Mouse (Mus musculus): Measurements from ENCODE around the gene Sell. TPM values are rescaled to one million over a fixed set of nuclear protein-coding genes. Genes with fewer than 3 reads are reported as not detected.
"Not testable (repeated sequence)": the region's sequence is repeated elsewhere in the genome, so short reads cannot be mapped to it uniquely, and the experiment has no call there.

The Sell gene
- polyA plus RNA-seq (2011; ENCODE audit: insufficient read length, low read depth, missing spikeins): not detected in 2 replicates

- Histone ChIP-seq H3K4me3 (ENCODE audit: insufficient read depth, low read length) (no peak within 1 kb of the TSS), H3K4me1 (ENCODE audit: control insufficient read depth, insufficient read depth, low read length) (no peaks in the 10 kb centered on the region), H3K27ac (ENCODE audit: insufficient read depth, low read length) (no peak within 1 kb of the TSS)
- TF ChIP-seq POLR2A (IDR thresholded peaks at IDR 0.05; ENCODE audit: low read depth, low read length) (no peak), CTCF (IDR thresholded peaks at IDR 0.05; ENCODE audit: borderline replicate concordance, insufficient read depth, low read length) (no peak)
These were observed at the start of gene Sell for GRCm38 (mm10) chr1:164061925-164062324. Gene Sell, plus strand, starts transcription at chr1:164061982.

GRCm38 (mm10) chr1:164014616-164015015 is 47.2 kb upstream of the Sell start:
- TF ChIP-seq CTCF (IDR thresholded peaks at IDR 0.05; ENCODE audit: borderline replicate concordance, insufficient read depth, low read length) (no peak), POLR2A (IDR thresholded peaks at IDR 0.05; ENCODE audit: low read depth, low read length) (no peak)
- H3K27ac ChIP-seq (ENCODE audit: insufficient read depth, low read length): no peak overlapping the region
- no peaks in the 10 kb centered on the region for H3K4me1 ChIP-seq (ENCODE audit: control insufficient read depth, insufficient read depth, low read length)
- H3K4me3 ChIP-seq (ENCODE audit: insufficient read depth, low read length): no peak overlapping the region

- Histone ChIP-seq H3K27ac (ENCODE audit: insufficient read depth, low read length) (no peak overlapping the region), H3K4me3 (ENCODE audit: insufficient read depth, low read length) (no peak overlapping the region), H3K4me1 (ENCODE audit: control insufficient read depth, insufficient read depth, low read length) (no peaks in the 10 kb centered on the region)
- TF ChIP-seq POLR2A (IDR thresholded peaks at IDR 0.05; ENCODE audit: low read depth, low read length) (no peak), CTCF (IDR thresholded peaks at IDR 0.05; ENCODE audit: borderline replicate concordance, insufficient read depth, low read length) (no peak)
These were observed 43.4 kb upstream of the Sell start for GRCm38 (mm10) chr1:164018221-164018896.

GRCm38 (mm10) chr1:164019789-164020188 is 42.0 kb upstream of the Sell start:
- Histone ChIP-seq H3K27ac (ENCODE audit: insufficient read depth, low read length) (no peak overlapping the region), H3K4me1 (ENCODE audit: control insufficient read depth, insufficient read depth, low read length) (no peaks in the 10 kb centered on the region), H3K4me3 (ENCODE audit: insufficient read depth, low read length) (no peak overlapping the region)
- TF ChIP-seq POLR2A (IDR thresholded peaks at IDR 0.05; ENCODE audit: low read depth, low read length): no peak
- no peak for TF ChIP-seq CTCF (IDR thresholded peaks at IDR 0.05; ENCODE audit: borderline replicate concordance, insufficient read depth, low read length)

GRCm38 (mm10) chr1:164020746-164021145 is 41.0 kb upstream of the Sell start:
- not testable (repeated sequence) for H3K4me3 ChIP-seq (ENCODE audit: insufficient read depth, low read length); H3K4me1 ChIP-seq (ENCODE audit: control insufficient read depth, insufficient read depth, low read length); H3K27ac ChIP-seq (ENCODE audit: insufficient read depth, low read length)

GRCm38 (mm10) chr1:164022106-164022505 is 39.7 kb upstream of the Sell start:
- H3K27ac ChIP-seq (ENCODE audit: insufficient read depth, low read length); H3K4me3 ChIP-seq (ENCODE audit: insufficient read depth, low read length); H3K4me1 ChIP-seq (ENCODE audit: control insufficient read depth, insufficient read depth, low read length): not testable (repeated sequence)

DNA sequence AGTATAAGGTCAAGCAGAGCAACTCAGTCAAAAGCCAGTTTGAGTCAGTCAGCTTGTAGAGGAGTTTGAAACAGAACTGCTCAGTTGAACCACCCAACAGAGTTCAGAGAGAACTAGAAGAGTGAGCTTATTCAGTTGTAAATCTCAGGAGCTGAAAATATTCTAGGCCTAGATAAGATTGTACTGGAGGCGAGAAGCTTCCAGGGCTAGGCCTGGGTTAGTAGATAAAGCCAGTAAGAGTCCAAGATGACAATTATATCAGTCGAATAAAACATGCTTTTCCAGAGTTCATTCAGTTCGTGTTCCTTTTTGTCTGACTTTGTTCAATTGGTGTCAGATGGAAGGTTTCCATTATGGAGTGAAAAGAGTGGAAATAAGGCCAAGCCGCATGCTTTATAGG is 36.1 kb upstream of the Sell start:
- TF ChIP-seq CTCF (IDR thresholded peaks at IDR 0.05; ENCODE audit: borderline replicate concordance, insufficient read depth, low read length) (no peak), POLR2A (IDR thresholded peaks at IDR 0.05; ENCODE audit: low read depth, low read length) (no peak)
- Histone ChIP-seq H3K4me3 (ENCODE audit: insufficient read depth, low read length) (no peak overlapping the region), H3K4me1 (ENCODE audit: control insufficient read depth, insufficient read depth, low read length) (no peaks in the 10 kb centered on the region), H3K27ac (ENCODE audit: insufficient read depth, low read length) (no peak overlapping the region)

GRCm38 (mm10) chr1:164027416-164027815 is 34.4 kb upstream of the Sell start:
- no peak overlapping the region for H3K27ac ChIP-seq (ENCODE audit: insufficient read depth, low read length)
- TF ChIP-seq POLR2A (IDR thresholded peaks at IDR 0.05; ENCODE audit: low read depth, low read length) (no peak), CTCF (IDR thresholded peaks at IDR 0.05; ENCODE audit: borderline replicate concordance, insufficient read depth, low read length) (no peak)

GRCm38 (mm10) chr1:164040385-164041135 is 21.2 kb upstream of the Sell start:
- TF ChIP-seq CTCF (IDR thresholded peaks at IDR 0.05; ENCODE audit: borderline replicate concordance, insufficient read depth, low read length) (no peak), POLR2A (IDR thresholded peaks at IDR 0.05; ENCODE audit: low read depth, low read length) (no peak)
- H3K4me1 ChIP-seq (ENCODE audit: control insufficient read depth, insufficient read depth, low read length): no peaks in the 10 kb centered on the region
- no peak overlapping the region for H3K27ac ChIP-seq (ENCODE audit: insufficient read depth, low read length)
- no peak overlapping the region for H3K4me3 ChIP-seq (ENCODE audit: insufficient read depth, low read length)

More at GRCm38 (mm10) chr1:164027416-164027815, 34.4 kb upstream of the Sell start:
- Histone ChIP-seq H3K4me3 (ENCODE audit: insufficient read depth, low read length) (no peak overlapping the region), H3K4me1 (ENCODE audit: control insufficient read depth, insufficient read depth, low read length) (no peaks in the 10 kb centered on the region)

DNA sequence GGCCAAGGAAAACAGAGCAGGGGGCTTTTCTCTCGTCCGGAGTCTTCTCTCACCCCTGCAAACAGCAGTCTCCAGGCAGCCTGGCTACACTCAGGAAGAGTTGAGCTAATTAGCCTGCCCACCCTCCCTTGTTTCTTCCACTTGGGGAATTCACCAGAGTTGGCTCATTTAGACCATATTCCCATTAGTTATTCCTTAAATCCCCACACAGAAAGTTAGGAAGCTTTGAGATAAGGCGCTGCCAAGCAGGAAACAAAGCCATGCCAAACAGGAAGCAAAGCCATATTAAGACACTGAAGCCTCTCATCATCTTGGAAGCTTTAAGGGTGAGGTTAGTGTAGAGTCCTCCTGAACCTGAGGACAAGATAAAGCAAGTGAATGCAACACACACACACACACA is 18.2 kb upstream of the Sell start:
- TF ChIP-seq POLR2A (IDR thresholded peaks at IDR 0.05; ENCODE audit: low read depth, low read length) (no peak), CTCF (IDR thresholded peaks at IDR 0.05; ENCODE audit: borderline replicate concordance, insufficient read depth, low read length) (no peak)
- H3K27ac ChIP-seq (ENCODE audit: insufficient read depth, low read length): no peak overlapping the region
- H3K4me3 ChIP-seq (ENCODE audit: insufficient read depth, low read length): no peak overlapping the region
- peaks cover 4% of the 10 kb centered on the region; the same call in 1 of the 2 replicates for H3K4me1 ChIP-seq (ENCODE audit: control insufficient read depth, insufficient read depth, low read length)

All from embryonic fibroblast, embryonic 13.5 days (primary cell).